Mouse (Mus musculus) heart, adult 8-10 months (tissue): ENCODE results near the gene Slc17a5. TPM values are rescaled to one million over a fixed set of nuclear protein-coding genes. Genes with fewer than 3 reads are reported as not detected.

Experiments used
- total RNA-seq, 4 experiments: library from RNA; stranded (reverse); gene quantifications; 2 replicates each; pipeline ENCODE4 v1.2.4; 2022

Slc17a5 gene
- total RNA-seq, 4 experiments from 2014 or later: 4.5 to 7.4 (median 5.8) TPM

Other genes starting within 250 kb of the Slc17a5 start
- 1 to 10 TPM; 1.4 to 4.4 (median 2.6) TPM for gene Gsta2, start 232.3 kb downstream of the Slc17a5 start, total RNA-seq
- not detected for gene Dppa5a, start 219.9 kb downstream of the Slc17a5 start, total RNA-seq
- gene Ooep, start 209.3 kb downstream of the Slc17a5 start, total RNA-seq: not detected
- gene Ddx43, start 192.3 kb downstream of the Slc17a5 start, total RNA-seq: not detected
- gene Cgas, start 144.8 kb downstream of the Slc17a5 start, total RNA-seq: under 1 TPM; 0.16 to 0.44 (median 0.28) TPM
- 10 to 100 TPM; 23.6 to 29.9 (median 27.6) TPM for gene Mto1, start 139.8 kb downstream of the Slc17a5 start, total RNA-seq
- gene Gm17324, start 139.3 kb downstream of the Slc17a5 start, total RNA-seq: not detected
- gene Eef1a1, start 98.9 kb downstream of the Slc17a5 start, total RNA-seq: 100 to 1,000 TPM; 830 to 950 (median 884) TPM
- 1 to 10 TPM in 1 of 4 experiments, under 1 TPM in 3; 0.50 to 1.2 (median 0.70) TPM for gene Cd109, start 27.5 kb upstream of the Slc17a5 start, total RNA-seq